Mouse (Mus musculus): ENCODE measurements around the gene Abcb1b.
"Not testable (repeated sequence)": the region's sequence is repeated elsewhere in the genome, so short reads cannot be mapped to it uniquely, and the experiment has no call there.

DNA sequence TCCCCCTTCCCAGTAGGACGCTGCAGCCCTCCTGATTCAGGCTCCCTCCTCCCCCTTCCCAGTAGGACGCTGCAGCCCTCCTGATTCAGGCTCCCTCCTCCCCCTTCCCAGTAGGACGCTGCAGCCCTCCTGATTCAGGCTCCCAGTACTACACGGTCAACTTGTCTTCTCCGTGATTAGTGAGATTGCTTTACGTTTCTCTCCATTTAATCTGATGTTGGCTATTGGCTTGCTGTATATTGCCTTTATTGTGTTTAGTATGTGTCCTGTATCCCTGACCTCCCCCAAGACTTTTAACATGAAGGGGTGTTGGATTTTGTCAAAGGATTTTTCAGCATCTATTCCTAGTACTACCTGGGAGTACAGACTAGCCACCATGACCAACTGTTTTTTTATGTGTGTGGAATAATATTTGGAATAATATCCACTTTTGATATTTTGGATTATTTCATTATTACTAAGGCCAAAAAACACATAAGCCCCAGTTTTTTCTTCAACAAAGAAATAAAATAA, 22.7 kb downstream of the Abcb1b start:
- TF ChIP-seq CTCF (IDR thresholded peaks at IDR 0.05; ENCODE audit: borderline replicate concordance, extremely low read depth, insufficient read depth, insufficient read length); POLR2A (IDR thresholded peaks at IDR 0.05; ENCODE audit: borderline replicate concordance, extremely low read depth, insufficient read depth, insufficient read length, poor library complexity, severe bottlenecking): not testable (repeated sequence)

Data from brain, embryonic 14.5 days (tissue).